In genomic region chr7:97305206-97305605, GRCm38 (mm10) we compare ENCODE assay signal across 28 mouse cellular contexts. TPM values are rescaled to one million over a fixed set of nuclear protein-coding genes. Genes with fewer than 3 reads are reported as not detected.
DNase-seq lines count a peak whose midpoint lies in the region; ATAC-seq and TF ChIP-seq lines count a peak whose summit lies in the region.
"Had no signal": no experiment of that assay in that cellular context is flagged by ENCODE, and none has a peak within 500 bp of the region (broad histone marks: within the 10 kb centered on the region; RNA-seq: fewer than 3 reads in every experiment).

No protein-coding gene starts in this region.

- WGBS in forebrain, embryonic 11.5 days = 86% methylated on average over 4 of the region's 4 CpGs
- WGBS in forebrain, postnatal 0 days = 91% methylated on average over 4 of the region's 4 CpGs
- 85% methylated on average over 4 of the region's 4 CpGs for WGBS in midbrain, embryonic 11.5 days
- WGBS in midbrain, embryonic 16.5 days = 93% methylated on average over 4 of the region's 4 CpGs

- no peak overlapping the region for H3K27ac ChIP-seq in forebrain, embryonic 11.5 days (ENCODE audit: low read depth, low read length)
- H3K27ac ChIP-seq in forebrain, postnatal 0 days (ENCODE audit: low read depth, low read length) = no peak overlapping the region
- no peak overlapping the region for H3K27ac ChIP-seq in midbrain, embryonic 11.5 days (ENCODE audit: low read depth, low read length)
- H3K27ac ChIP-seq in midbrain, embryonic 16.5 days (ENCODE audit: low read length) = no peak overlapping the region
- H3K27ac ChIP-seq: embryonic facial prominence, embryonic 12.5 days; heart, adult 2 months; hindbrain, embryonic 10.5 days; intestine, embryonic 15.5 days; kidney, postnatal 0 days; limb, embryonic 10.5 days; limb, embryonic 15.5 days; macrophage; neural tube, embryonic 12.5 days had no signal

- no peaks in the 10 kb centered on the region for H3K9me3 ChIP-seq in forebrain, embryonic 11.5 days (ENCODE audit: control insufficient read depth, low read length)
- no peaks in the 10 kb centered on the region for H3K9me3 ChIP-seq in forebrain, postnatal 0 days (ENCODE audit: low read length)
- H3K9me3 ChIP-seq in midbrain, embryonic 11.5 days (ENCODE audit: control insufficient read depth, low read length) = no peaks in the 10 kb centered on the region
- H3K9me3 ChIP-seq in midbrain, embryonic 16.5 days (replicated peaks; ENCODE audit: control insufficient read depth, low read length, poor library complexity, severe bottlenecking) = no peaks in the 10 kb centered on the region
- H3K9me3 ChIP-seq: embryonic facial prominence, embryonic 12.5 days; hindbrain, embryonic 10.5 days; intestine, embryonic 15.5 days; limb, embryonic 10.5 days; limb, embryonic 15.5 days; neural tube, embryonic 12.5 days had no signal

- no peak for TF ChIP-seq CTCF in forebrain, postnatal 0 days (IDR thresholded peaks at IDR 0.05; ENCODE audit: low read depth)

- H3K4me2 ChIP-seq in forebrain, embryonic 11.5 days (ENCODE audit: low read depth, low read length, severe bottlenecking) = no peak overlapping the region
- no peak overlapping the region for H3K4me2 ChIP-seq in forebrain, postnatal 0 days (ENCODE audit: low read depth)
- no peak overlapping the region for H3K4me2 ChIP-seq in midbrain, embryonic 11.5 days
- H3K4me2 ChIP-seq in midbrain, embryonic 16.5 days (ENCODE audit: low read length) = no peak overlapping the region
- H3K4me2 ChIP-seq: embryonic facial prominence, embryonic 12.5 days; intestine, embryonic 15.5 days; limb, embryonic 15.5 days; neural tube, embryonic 12.5 days had no signal

- no peaks in the 10 kb centered on the region for H3K36me3 ChIP-seq in forebrain, embryonic 11.5 days (ENCODE audit: control insufficient read depth, insufficient read depth, low read length)
- peaks cover 85% of the 10 kb centered on the region for H3K36me3 ChIP-seq in forebrain, postnatal 0 days (ENCODE audit: insufficient read depth)
- H3K36me3 ChIP-seq in midbrain, embryonic 11.5 days (ENCODE audit: control insufficient read depth, insufficient read depth, low read length) = peaks cover 12% of the 10 kb centered on the region
- peaks cover 27% of the 10 kb centered on the region for H3K36me3 ChIP-seq in midbrain, embryonic 16.5 days (ENCODE audit: control insufficient read depth, insufficient read depth, low read length)

- H3K27me3 ChIP-seq in forebrain, embryonic 11.5 days (ENCODE audit: control insufficient read depth, insufficient read depth, low read length) = no peaks in the 10 kb centered on the region
- H3K27me3 ChIP-seq in forebrain, postnatal 0 days (ENCODE audit: insufficient read depth, low read length) = no peaks in the 10 kb centered on the region
- no peaks in the 10 kb centered on the region for H3K27me3 ChIP-seq in midbrain, embryonic 11.5 days (ENCODE audit: control insufficient read depth, insufficient read depth, low read length)
- no peaks in the 10 kb centered on the region for H3K27me3 ChIP-seq in midbrain, embryonic 16.5 days (ENCODE audit: control insufficient read depth, insufficient read depth, low read depth, low read length)
- H3K27me3 ChIP-seq: embryonic facial prominence, embryonic 12.5 days; intestine, embryonic 15.5 days; limb, embryonic 15.5 days; neural tube, embryonic 12.5 days; Patski had no signal

- H3K9ac ChIP-seq in forebrain, embryonic 11.5 days (ENCODE audit: low read length) = no peak overlapping the region
- H3K9ac ChIP-seq in forebrain, postnatal 0 days = no peak overlapping the region
- H3K9ac ChIP-seq in midbrain, embryonic 11.5 days (ENCODE audit: low read length) = no peak overlapping the region
- H3K9ac ChIP-seq in midbrain, embryonic 16.5 days (ENCODE audit: low read depth, low read length) = no peak overlapping the region
- H3K9ac ChIP-seq: embryonic facial prominence, embryonic 12.5 days; intestine, embryonic 15.5 days; limb, embryonic 15.5 days; neural tube, embryonic 12.5 days had no signal

- peak; percentile 4 for DNase-seq in forebrain, embryonic 11.5 days (ENCODE audit: low spot score)
- no peak for DNase-seq in forebrain, postnatal 0 days
- DNase-seq in layer of hippocampus, adult 11-12 months (ENCODE audit: low spot score) = peak; percentile 2
- no peak for DNase-seq in layer of hippocampus, adult 18-20 months (ENCODE audit: low spot score in 2 of 2)
- peak; percentile 62 for DNase-seq in midbrain, embryonic 11.5 days (ENCODE audit: low spot score, missing footprints)
- peak; percentile 2 for DNase-seq in testis, postnatal 14 days (ENCODE audit: low spot score)
- DNase-seq: adrenal gland, postnatal 10 days; cerebellum, adult 8-10 months; embryo, embryonic 11 days; kidney, adult 8-10 months; kidney, postnatal 4 days; layer of hippocampus, adult 9-11 months; right cerebral cortex, adult 18-20 months; thymus, postnatal 14 days had no signal

- H3K4me1 ChIP-seq in forebrain, embryonic 11.5 days (replicated peaks; ENCODE audit: control insufficient read depth, insufficient read depth, low read length) = no peaks in the 10 kb centered on the region
- H3K4me1 ChIP-seq in forebrain, postnatal 0 days (ENCODE audit: insufficient read depth) = no peaks in the 10 kb centered on the region
- H3K4me1 ChIP-seq in midbrain, embryonic 11.5 days (ENCODE audit: control insufficient read depth, insufficient read depth, low read length) = no peaks in the 10 kb centered on the region
- H3K4me1 ChIP-seq in midbrain, embryonic 16.5 days (ENCODE audit: control insufficient read depth, insufficient read depth, low read length) = no peaks in the 10 kb centered on the region
- H3K4me1 ChIP-seq: embryonic facial prominence, embryonic 12.5 days; hindbrain, embryonic 10.5 days; intestine, embryonic 15.5 days; limb, embryonic 10.5 days; limb, embryonic 15.5 days; neural tube, embryonic 12.5 days had no signal

- ATAC-seq in forebrain, embryonic 11.5 days (replicated peaks; ENCODE audit: low FRiP score) = no peak
- ATAC-seq in forebrain, postnatal 0 days = no peak
- no peak for ATAC-seq in midbrain, embryonic 11.5 days (ENCODE audit: low FRiP score)
- no peak for ATAC-seq in midbrain, embryonic 16.5 days
- ATAC-seq: hindbrain, embryonic 16.5 days; intestine, embryonic 15.5 days; lung, postnatal 0 days; Patski had no signal

- no peak overlapping the region for H3K4me3 ChIP-seq in forebrain, embryonic 11.5 days (ENCODE audit: low read depth, low read length)
- no peak overlapping the region for H3K4me3 ChIP-seq in forebrain, postnatal 0 days (ENCODE audit: low read depth, low read length)
- H3K4me3 ChIP-seq in midbrain, embryonic 11.5 days (ENCODE audit: low read depth, low read length) = no peak overlapping the region
- H3K4me3 ChIP-seq in midbrain, embryonic 16.5 days (ENCODE audit: low read depth, low read length) = no peak overlapping the region
- H3K4me3 ChIP-seq: embryonic facial prominence, embryonic 12.5 days; heart, adult 2 months; hindbrain, embryonic 10.5 days; intestine, embryonic 15.5 days; limb, embryonic 10.5 days; limb, embryonic 15.5 days; myocyte; neural tube, embryonic 12.5 days had no signal

RNA-seq across cellular contexts. Expression of gene Usp35, which starts 26.6 kb away (rescaled TPM):
- polyA plus RNA-seq in forebrain, embryonic 11.5 days (2014; fragmentation: Nextera tagmentation; extraction: Ambion mirVana) = 2.8 and 2.9 TPM in 2 replicates
- 14.8 and 15.0 TPM in 2 replicates for total RNA-seq in forebrain, postnatal 0 days (2014; rRNA removed)
- polyA plus RNA-seq in forebrain, postnatal 0 days (2015; fragmentation: Nextera tagmentation; extraction: Ambion mirVana) = 2.6 and 3.8 TPM in 2 replicates
- total RNA-seq in layer of hippocampus, adult 18-20 months (2021) = 10 to 100 TPM; 14.7 to 16.2 TPM
- 2.5 and 2.9 TPM in 2 replicates for polyA plus RNA-seq in midbrain, embryonic 11.5 days (2014; fragmentation: Nextera tagmentation; extraction: Ambion mirVana)
- 3.1 and 3.2 TPM in 2 replicates for polyA plus RNA-seq in midbrain, embryonic 16.5 days (2015; fragmentation: Nextera tagmentation; extraction: Ambion mirVana)

RNA-seq across cellular contexts. Expression of gene Kctd21, which starts 26.9 kb away (rescaled TPM):
- 4.7 and 4.8 TPM in 2 replicates for polyA plus RNA-seq in forebrain, embryonic 11.5 days (2014; fragmentation: Nextera tagmentation; extraction: Ambion mirVana)
- total RNA-seq in forebrain, postnatal 0 days (2014; rRNA removed) = 3.9 and 4.9 TPM in 2 replicates
- polyA plus RNA-seq in forebrain, postnatal 0 days (2015; fragmentation: Nextera tagmentation; extraction: Ambion mirVana) = 2.4 and 3.1 TPM in 2 replicates
- total RNA-seq in layer of hippocampus, adult 18-20 months (2021) = 10 to 100 TPM; 15.0 to 16.0 TPM
- 4.6 and 5.8 TPM in 2 replicates for polyA plus RNA-seq in midbrain, embryonic 11.5 days (2014; fragmentation: Nextera tagmentation; extraction: Ambion mirVana)
- 6.7 and 7.6 TPM in 2 replicates for polyA plus RNA-seq in midbrain, embryonic 16.5 days (2015; fragmentation: Nextera tagmentation; extraction: Ambion mirVana)

Comparison
In these comparisons a context has a peak if more than half of its experiments do, and no peak if none do; other contexts are left out.
1. DNase-seq: peak in forebrain, embryonic 11.5 days (single experiment), layer of hippocampus, adult 11-12 months (single experiment), midbrain, embryonic 11.5 days (single experiment) and testis, postnatal 14 days (single experiment); none in forebrain, postnatal 0 days (single experiment) and layer of hippocampus, adult 18-20 months (0 of 2).